Mouse (Mus musculus) kidney, embryonic 16.5 days (tissue): ENCODE results near the gene Sgsh. TPM values are rescaled to one million over a fixed set of nuclear protein-coding genes. Genes with fewer than 3 reads are reported as not detected.

Experiments
- ATAC-seq: fragments of 200-750 bp; cut with Nextera tagmentation; 2 replicates; pipeline ENCODE4 v1.8.0; 2017; ENCODE audit warnings: moderate TSS enrichment; ENCODE audit not compliant: low FRiP score, low TSS enrichment
- H3K27ac ChIP-seq: fragments of 300-500 bp; sonication (generic); 2 replicates; pipeline ENCODE4 v1.5.1; 2014; ENCODE audit warnings: low read length
- H3K27me3 ChIP-seq: fragments of 300-500 bp; sonication (generic); 2 replicates; pipeline ENCODE4 v1.6.1; 2014; ENCODE audit warnings: low read length, control low read depth, mixed read lengths; ENCODE audit not compliant: insufficient read depth
- H3K36me3 ChIP-seq: fragments of 300-500 bp; sonication (generic); 2 replicates; pipeline ENCODE4 v1.6.1; 2014; ENCODE audit warnings: low read length, control low read depth, mixed read lengths; ENCODE audit not compliant: insufficient read depth
- H3K4me1 ChIP-seq: fragments of 300-500 bp; sonication (generic); 2 replicates; pipeline ENCODE4 v1.6.1; 2014; ENCODE audit warnings: low read length, control low read depth, mixed read lengths; ENCODE audit not compliant: insufficient read depth
- H3K4me2 ChIP-seq: fragments of 300-500 bp; sonication (generic); replicated peaks from 2 replicates; pipeline ENCODE4 v1.6.1; 2014; ENCODE audit warnings: low read depth, low read length
- H3K4me3 ChIP-seq: fragments of 300-500 bp; sonication (generic); 2 replicates; pipeline ENCODE4 v1.5.1; 2014; ENCODE audit warnings: mild to moderate bottlenecking, low read length
- H3K9ac ChIP-seq: fragments of 300-500 bp; sonication (generic); replicated peaks from 2 replicates; pipeline ENCODE4 v1.6.1; 2014; ENCODE audit warnings: low read length
- H3K9me3 ChIP-seq: fragments of 300-500 bp; sonication (generic); 2 replicates; pipeline ENCODE4 v1.6.1; 2016; ENCODE audit warnings: low read length, control low read depth
- WGBS: fragments of 180-500 bp; shearing (Covaris S2); extraction: QIAGEN DNeasy Blood & Tissue Kit; methylation state at CpG from one replicate; pipeline ENCODE4 v1.1.7; 2014; 5-methylcytosine and 5-hydroxymethylcytosine counted together
- polyA plus RNA-seq: library from polyadenylated mRNA; unstranded; fragments of >200 nt; fragmentation: Nextera tagmentation; extraction: Ambion mirVana; gene quantifications from 2 replicates; pipeline ENCODE4 v1.2.1, GENCODE M21; 2015

Sgsh gene
- polyA plus RNA-seq, 1 experiment from 2014 or later = 8.7 TPM

- H3K4me2 ChIP-seq = no peak overlapping the region
- no peaks in the 10 kb centered on the region for H3K4me1 ChIP-seq
- H3K36me3 ChIP-seq = no peaks in the 10 kb centered on the region
- 84% methylated on average over 4 of the region's 4 CpGs for WGBS
- no peak overlapping the region for H3K4me3 ChIP-seq
- H3K27ac ChIP-seq = no peak overlapping the region
- no peak for ATAC-seq
- H3K27me3 ChIP-seq = no peaks in the 10 kb centered on the region
- no peaks in the 10 kb centered on the region for H3K9me3 ChIP-seq
- H3K9ac ChIP-seq = no peak overlapping the region
These were observed 8.2 kb downstream of the Sgsh start for GRCm38 (mm10) chr11:119347125-119347524.

DNA sequence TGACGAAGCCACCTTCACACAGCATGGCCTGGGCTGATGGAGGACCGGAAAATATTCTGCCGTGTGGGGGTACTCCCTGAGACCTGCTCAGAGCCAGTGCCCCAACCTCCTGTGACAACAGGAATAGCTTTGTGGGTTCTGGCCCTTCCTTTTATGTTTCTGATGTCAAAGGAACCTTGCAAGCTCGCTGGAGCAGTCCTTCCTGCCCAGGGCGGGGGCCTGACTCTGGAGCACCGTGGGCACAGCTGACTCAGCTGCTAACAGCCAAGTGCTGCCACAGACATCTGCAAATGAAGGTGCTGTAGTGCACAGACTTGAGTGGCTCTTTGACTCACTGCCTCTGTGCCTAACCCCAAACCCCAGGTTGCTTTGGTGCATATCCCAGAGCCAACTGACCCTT, 10.5 kb downstream of the Sgsh start:
- Histone ChIP-seq H3K9me3 (no peaks in the 10 kb centered on the region), H3K36me3 (no peaks in the 10 kb centered on the region), H3K4me3 (no peak overlapping the region), H3K4me1 (no peaks in the 10 kb centered on the region), H3K27ac (no peak overlapping the region), H3K9ac (no peak overlapping the region), H3K4me2 (no peak overlapping the region), H3K27me3 (no peaks in the 10 kb centered on the region)
- 68% methylated on average over 6 of the region's 6 CpGs for WGBS
- no peak for ATAC-seq

DNA sequence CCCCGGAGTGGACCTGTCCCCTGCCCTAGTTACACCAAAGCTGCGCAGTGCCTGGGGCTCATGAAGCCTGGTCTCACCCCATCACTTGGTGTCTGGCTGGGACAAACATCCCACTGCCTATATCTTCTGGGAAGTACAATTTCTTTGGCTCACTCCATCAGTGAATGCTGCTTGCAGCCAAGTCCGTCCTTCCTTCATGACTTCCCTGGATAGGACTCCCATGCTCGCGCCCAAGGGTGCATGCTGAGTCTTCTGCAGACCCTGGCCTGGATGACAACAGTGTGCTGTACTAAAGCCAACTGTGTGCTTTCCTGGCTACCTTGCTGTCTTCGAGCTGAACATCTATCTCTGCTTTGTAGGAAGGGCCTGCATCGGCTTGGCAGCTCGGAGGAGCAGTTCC, 11.2 kb downstream of the Sgsh start:
- no peaks in the 10 kb centered on the region for H3K4me1 ChIP-seq
- ATAC-seq = no peak
- H3K4me3 ChIP-seq = no peak overlapping the region
- no peak overlapping the region for H3K4me2 ChIP-seq
- no peak overlapping the region for H3K27ac ChIP-seq
- H3K36me3 ChIP-seq = no peaks in the 10 kb centered on the region
- H3K9ac ChIP-seq = no peak overlapping the region
- 88% methylated on average over 8 of the region's 8 CpGs for WGBS
- no peaks in the 10 kb centered on the region for H3K9me3 ChIP-seq
- H3K27me3 ChIP-seq = no peaks in the 10 kb centered on the region

DNA sequence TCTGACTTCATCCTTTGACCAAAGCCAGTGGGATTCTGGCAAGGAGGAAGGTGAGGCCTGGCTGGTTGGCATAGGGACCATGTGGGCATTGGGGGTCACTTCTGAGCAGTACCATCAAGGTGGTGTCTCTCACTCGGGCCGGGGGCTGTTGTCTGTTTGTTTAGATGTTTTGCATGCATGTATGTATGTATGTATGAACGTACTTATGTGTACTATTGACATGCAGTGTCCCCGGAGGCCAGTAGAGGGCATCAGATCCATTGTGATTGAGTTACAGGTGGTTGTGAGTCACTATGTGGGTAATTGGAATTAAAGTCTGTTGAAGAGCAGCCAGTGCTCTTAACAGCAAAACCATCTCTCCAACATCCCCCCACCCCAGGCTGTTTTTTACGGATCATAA, 15.7 kb downstream of the Sgsh start:
- no peak for ATAC-seq
- no peak overlapping the region for H3K9ac ChIP-seq
- H3K27ac ChIP-seq = no peak overlapping the region
- 6% methylated on average over 5 of the region's 5 CpGs for WGBS
- H3K9me3 ChIP-seq = no peaks in the 10 kb centered on the region
- no peaks in the 10 kb centered on the region for H3K36me3 ChIP-seq
- no peak overlapping the region for H3K4me3 ChIP-seq
- H3K27me3 ChIP-seq = no peaks in the 10 kb centered on the region
- H3K4me2 ChIP-seq = no peak overlapping the region
- no peaks in the 10 kb centered on the region for H3K4me1 ChIP-seq

GRCm38 (mm10) chr11:119339179-119339578, 16.2 kb downstream of the Sgsh start:
- Histone ChIP-seq H3K4me3 (no peak overlapping the region), H3K27me3 (no peaks in the 10 kb centered on the region), H3K27ac (no peak overlapping the region), H3K9me3 (no peaks in the 10 kb centered on the region), H3K4me1 (no peaks in the 10 kb centered on the region), H3K4me2 (no peak overlapping the region), H3K9ac (no peak overlapping the region), H3K36me3 (no peaks in the 10 kb centered on the region)
- WGBS = 50% methylated on average over 5 of the region's 5 CpGs
- no peak for ATAC-seq

- Histone ChIP-seq H3K9me3 (no peaks in the 10 kb centered on the region), H3K4me3 (no peak overlapping the region), H3K27ac (no peak overlapping the region), H3K4me1 (no peaks in the 10 kb centered on the region), H3K9ac (no peak overlapping the region), H3K27me3 (no peaks in the 10 kb centered on the region), H3K4me2 (no peak overlapping the region), H3K36me3 (no peaks in the 10 kb centered on the region)
- ATAC-seq = no peak
- WGBS = 83% methylated on average over 10 of the region's 10 CpGs
These were observed 16.9 kb downstream of the Sgsh start for GRCm38 (mm10) chr11:119338271-119339059.

- Histone ChIP-seq H3K27ac (no peak overlapping the region), H3K9ac (no peak overlapping the region), H3K36me3 (no peaks in the 10 kb centered on the region), H3K27me3 (no peaks in the 10 kb centered on the region), H3K4me1 (no peaks in the 10 kb centered on the region), H3K4me2 (no peak overlapping the region), H3K9me3 (no peaks in the 10 kb centered on the region), H3K4me3 (no peak overlapping the region)
- WGBS = 36% methylated on average over 3 of the region's 3 CpGs
- ATAC-seq = no peak
These were observed 23.4 kb downstream of the Sgsh start for GRCm38 (mm10) chr11:119331970-119332369.

GRCm38 (mm10) chr11:119330592-119330991, 24.7 kb downstream of the Sgsh start:
- 61% methylated on average over 4 of the region's 4 CpGs for WGBS
- ATAC-seq = no peak
- H3K27ac ChIP-seq = no peak overlapping the region

GRCm38 (mm10) chr11:119325068-119325467, 30.3 kb downstream of the Sgsh start:
- 80% methylated on average over 1 of the region's 1 CpGs for WGBS

More at GRCm38 (mm10) chr11:119330592-119330991, 24.7 kb downstream of the Sgsh start:
- no peak overlapping the region for H3K4me3 ChIP-seq
- no peaks in the 10 kb centered on the region for H3K27me3 ChIP-seq
- no peaks in the 10 kb centered on the region for H3K9me3 ChIP-seq
- H3K4me1 ChIP-seq = no peaks in the 10 kb centered on the region
- no peaks in the 10 kb centered on the region for H3K36me3 ChIP-seq
- no peak overlapping the region for H3K9ac ChIP-seq
- H3K4me2 ChIP-seq = no peak overlapping the region

DNA sequence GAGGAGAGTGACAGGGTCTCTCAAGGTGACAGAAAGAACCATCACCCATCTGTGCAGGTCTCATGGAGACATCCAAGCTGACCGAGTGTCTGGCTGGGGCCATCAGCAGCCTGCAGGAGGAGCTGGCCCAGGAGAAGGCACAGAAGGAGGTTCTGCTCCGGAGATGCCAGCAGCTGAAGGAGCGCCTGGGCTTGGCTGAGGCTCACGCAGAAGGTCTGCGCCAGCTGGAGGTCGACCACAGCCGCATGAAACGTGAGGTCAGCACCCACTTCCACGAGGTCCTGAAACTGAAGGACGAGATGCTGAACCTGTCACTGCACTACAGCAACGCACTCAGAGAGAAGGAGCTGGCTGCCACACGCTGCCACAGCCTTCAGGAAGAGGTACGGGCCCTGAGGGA, 32.8 kb downstream of the Sgsh start:
- ATAC-seq = no peak
- no peaks in the 10 kb centered on the region for H3K27me3 ChIP-seq
- no peak overlapping the region for H3K9ac ChIP-seq
- 72% methylated on average over 13 of the region's 13 CpGs for WGBS
- H3K36me3 ChIP-seq = no peaks in the 10 kb centered on the region
- no peak overlapping the region for H3K4me2 ChIP-seq
- peaks cover 6% of the 10 kb centered on the region; the same call in 1 of the 2 replicates for H3K9me3 ChIP-seq
- no peak overlapping the region for H3K27ac ChIP-seq
- H3K4me3 ChIP-seq = no peak overlapping the region
- no peaks in the 10 kb centered on the region for H3K4me1 ChIP-seq

More at GRCm38 (mm10) chr11:119325068-119325467, 30.3 kb downstream of the Sgsh start:
- H3K4me1 ChIP-seq = no peaks in the 10 kb centered on the region
- no peak overlapping the region for H3K4me3 ChIP-seq
- H3K27me3 ChIP-seq = no peaks in the 10 kb centered on the region
- peaks cover 6% of the 10 kb centered on the region; the same call in 1 of the 2 replicates for H3K9me3 ChIP-seq
- no peak for ATAC-seq
- no peak overlapping the region for H3K4me2 ChIP-seq
- H3K27ac ChIP-seq = no peak overlapping the region
- H3K9ac ChIP-seq = no peak overlapping the region
- H3K36me3 ChIP-seq = no peaks in the 10 kb centered on the region
